Mouse (Mus musculus): ENCODE results near the gene Slc23a3.

- no peak for TF ChIP-seq CTCF (IDR thresholded peaks at IDR 0.05; ENCODE audit: low read depth)
- TF ChIP-seq EP300 (optimal IDR thresholded peaks at IDR 0.05): no peak
Measured at GRCm38 (mm10) chr1:75136293-75136692, 2.6 kb upstream of the Slc23a3 start.
